Mouse (Mus musculus): ENCODE measurements at regions not wholly inside any gene's neighbourhood (a gene's known extent, or its start where the extent isn't known, plus 50 kb on each side); places are given as distances from the start of the nearest gene placed in this dataset.

DNA sequence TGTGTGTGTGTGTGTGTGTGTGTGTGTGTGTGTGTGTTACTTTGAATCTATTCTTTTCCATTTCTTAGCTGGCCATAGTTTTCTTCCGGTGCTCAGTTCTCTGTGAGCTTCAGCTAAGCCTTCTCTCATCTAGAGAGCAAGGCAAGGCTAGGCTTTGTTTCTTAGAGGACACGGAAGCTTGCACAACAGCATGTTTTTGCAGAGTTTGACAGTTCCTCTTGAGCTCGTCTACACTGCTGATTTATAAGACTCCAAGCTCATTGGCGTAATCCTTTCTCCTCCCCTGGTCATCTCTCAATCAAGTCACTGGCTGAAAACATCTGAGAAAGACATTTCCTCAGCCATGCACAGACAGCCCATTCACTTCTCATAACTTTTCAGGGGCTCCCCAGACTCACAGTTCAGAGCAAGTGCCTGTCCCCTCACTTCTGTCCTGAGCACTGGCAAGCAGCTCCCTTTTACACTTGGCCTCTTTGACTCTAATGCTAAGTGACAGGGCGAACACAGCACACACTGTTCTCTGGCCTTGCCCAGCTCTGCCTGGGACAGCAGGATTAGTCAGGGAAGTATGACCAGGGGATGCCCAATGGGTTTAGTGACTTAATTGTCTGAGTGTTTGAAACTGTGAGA is 362.3 kb upstream of the Npvf start:
- DNase-seq, result no peak

DNA sequence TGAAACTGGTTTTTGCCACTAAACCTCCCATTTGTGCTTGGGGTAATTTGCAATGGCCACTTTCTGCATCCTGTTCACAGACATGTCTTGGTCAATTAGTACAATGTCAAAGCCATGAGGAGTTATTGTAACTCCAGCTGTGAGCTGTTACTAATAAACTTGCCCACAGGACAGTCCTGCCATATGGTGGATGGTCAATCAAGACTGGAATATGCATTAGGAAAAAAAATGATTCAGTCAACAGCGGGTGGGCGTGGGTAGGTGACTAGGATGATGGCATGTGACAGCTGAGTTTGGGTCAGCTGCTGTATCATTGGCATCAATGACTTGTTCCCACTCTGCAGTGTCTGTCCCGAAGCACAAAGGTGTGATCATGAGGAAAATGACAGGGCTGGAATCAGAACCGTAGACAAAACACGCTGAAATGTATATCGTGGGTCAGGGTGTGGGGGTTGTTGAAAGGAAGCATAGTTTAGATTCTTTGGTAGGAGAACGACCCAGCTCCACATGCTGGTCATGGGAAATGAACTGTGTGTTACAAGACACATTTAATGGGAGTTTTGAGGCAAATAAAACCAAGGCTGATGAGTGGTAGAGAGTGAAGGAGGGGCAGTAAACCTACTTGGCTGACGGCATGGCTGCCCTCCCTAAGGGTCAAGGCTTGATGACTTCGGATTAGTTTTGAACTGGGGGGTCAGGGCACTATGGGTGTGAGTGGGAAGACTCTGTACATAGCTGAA is 363.2 kb upstream of the Npvf start:
- no peak for DNase-seq

DNA sequence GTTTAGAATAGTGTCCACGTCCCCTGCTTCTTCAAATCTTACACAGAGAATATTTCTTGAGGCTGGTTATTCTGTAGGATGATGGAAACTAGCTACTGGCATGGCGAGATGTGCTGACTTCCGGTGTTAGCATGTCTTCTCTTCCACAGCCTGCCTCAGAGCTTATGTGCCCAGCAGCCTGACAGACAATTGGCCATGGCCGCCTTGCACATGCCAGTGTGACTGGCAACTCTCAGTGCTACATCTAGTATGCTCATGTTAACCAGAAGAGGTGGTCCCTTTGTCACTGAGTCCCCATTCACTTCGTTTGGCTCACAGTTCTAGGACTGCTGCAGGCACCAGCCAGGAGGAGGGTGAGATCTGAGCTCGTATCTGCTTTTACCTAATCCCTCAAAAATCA is 367.0 kb upstream of the Npvf start:
- no peak for DNase-seq

DNA sequence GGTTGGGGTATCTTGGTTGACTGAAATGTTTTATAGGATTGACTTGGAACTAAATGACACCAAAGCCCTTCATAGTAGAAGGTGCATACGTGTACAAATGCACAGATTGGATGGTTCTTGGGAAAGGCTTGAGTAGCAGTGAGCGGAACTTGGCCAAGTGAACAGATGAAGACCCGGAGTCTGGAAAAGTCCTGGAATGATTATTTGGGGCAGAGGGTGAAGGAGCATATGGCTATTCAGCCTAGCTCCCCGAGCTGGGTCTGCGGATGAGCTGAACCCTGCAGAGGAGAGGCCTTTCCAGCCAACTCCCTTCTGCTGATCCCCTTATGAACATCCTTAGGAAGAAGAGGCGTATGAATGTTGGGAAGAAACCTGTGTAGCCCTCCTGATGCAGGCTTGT is 369.1 kb upstream of the Npvf start:
- DNase-seq, result no peak

DNA sequence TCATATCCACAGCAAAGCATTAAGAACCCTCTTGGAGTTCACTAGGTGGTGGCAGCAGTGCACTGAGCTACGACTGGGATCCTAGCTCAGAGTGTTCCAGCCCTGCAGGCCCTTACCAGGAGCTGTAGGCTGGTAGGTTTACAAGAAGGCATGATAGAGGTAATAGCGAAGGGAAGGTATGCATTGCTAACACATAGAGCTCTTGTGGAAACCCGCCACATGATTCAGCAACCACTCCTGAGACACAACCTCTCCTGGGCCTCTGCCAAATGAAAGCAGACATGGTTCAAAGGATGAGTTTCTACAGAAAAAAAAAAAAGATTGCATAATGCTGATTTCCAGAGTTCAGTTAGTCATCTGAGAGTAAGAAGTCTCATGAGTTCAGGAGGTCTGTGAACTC is 370.5 kb upstream of the Npvf start:
- no peak for DNase-seq

DNA sequence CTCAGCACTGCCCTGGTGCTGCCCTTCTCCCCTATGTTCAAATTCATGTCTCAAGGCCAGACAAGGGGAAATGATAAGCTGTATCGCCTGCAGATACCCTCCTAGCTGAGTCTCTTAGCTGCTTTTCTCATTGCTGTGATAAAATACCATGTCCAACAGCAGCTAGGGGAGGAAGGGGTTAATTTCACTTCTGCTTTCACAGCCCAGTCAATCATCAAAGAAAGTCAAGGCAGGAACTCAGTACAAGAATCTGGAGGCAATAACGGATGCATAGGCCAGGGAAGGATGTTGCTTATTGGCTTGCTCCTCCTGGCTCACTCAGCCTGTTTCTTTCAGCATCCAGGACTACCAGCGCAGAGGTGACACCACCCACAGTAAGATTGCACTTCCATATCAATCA is 371.2 kb upstream of the Npvf start:
- no peak for DNase-seq

DNA sequence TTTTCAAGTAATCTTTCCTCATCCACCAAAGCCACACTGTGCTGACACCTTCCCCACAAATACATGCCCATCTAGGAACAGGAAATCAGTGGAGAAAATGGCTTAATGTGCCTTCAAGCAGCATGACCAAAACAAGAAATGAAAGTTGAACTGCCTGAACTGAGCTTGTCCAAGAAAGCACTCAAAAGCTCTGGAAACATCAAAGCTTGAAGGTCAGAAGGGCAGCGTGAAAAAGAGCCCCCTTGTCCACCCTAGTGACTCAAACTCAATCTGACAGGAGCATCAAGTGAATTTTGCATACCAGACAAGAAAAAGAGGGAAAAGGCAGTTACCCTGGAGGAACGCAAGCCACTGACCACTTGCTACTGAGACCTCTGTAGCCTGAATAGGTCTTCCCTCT is 373.1 kb upstream of the Npvf start:
- DNase-seq, result no peak

DNA sequence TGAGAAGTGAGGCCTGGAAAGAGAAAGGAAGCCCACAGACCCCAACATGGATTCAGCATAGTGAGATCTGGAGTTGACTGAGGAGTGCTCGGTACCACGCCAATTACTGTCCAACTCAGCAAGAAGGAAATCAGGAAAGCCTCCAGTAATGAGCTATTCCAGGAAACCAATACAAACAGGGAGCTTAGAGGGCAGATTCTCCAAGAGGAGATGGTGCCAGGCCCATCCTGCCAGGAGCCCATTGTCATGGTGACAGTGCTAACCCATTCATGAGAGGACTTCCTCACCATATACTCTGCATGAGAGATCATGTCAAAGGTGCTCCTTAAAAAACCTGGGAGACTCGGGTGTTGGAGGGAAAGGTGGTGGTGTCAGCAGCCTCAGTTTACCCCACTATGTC is 375.3 kb upstream of the Npvf start:
- no peak for DNase-seq

DNA sequence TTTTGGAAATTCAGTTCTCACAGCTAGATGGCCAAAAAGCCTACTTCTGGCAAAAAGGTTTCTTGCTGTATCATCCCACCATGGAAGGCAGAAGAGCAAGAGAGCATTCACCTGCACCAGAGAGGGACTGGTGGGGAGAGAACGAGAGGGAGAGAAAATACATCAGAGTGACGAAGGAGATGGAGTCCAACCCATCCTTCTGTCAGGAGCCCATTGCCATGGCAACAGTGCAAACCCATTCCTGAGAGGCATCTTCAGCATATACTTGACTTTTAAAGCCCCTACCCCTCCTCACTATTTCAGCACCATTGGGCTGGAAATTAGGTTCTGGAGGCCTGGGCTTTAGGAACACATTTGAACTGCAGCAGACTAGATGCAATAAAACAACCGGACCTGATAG is 375.7 kb upstream of the Npvf start:
- DNase-seq, result no peak

DNA sequence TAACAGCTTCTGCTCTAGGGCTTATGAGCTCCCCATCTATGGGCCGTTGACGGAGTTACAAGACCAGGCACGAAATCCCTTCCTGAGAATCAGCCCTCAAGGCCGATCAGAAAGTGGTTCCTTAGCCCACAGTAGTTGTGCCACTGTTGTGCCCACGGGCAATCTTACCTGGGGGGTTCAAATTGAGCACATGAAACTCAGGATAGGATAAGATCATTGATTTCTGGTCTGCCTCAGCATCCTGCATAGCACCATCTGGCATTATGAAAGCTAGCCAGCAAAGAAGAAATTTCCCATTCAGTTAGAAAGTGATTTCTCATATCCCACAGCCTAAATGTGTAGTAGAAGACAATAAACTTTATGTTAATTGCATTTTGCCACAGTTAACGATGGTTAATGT is 379.6 kb upstream of the Npvf start:
- no peak for DNase-seq

DNA sequence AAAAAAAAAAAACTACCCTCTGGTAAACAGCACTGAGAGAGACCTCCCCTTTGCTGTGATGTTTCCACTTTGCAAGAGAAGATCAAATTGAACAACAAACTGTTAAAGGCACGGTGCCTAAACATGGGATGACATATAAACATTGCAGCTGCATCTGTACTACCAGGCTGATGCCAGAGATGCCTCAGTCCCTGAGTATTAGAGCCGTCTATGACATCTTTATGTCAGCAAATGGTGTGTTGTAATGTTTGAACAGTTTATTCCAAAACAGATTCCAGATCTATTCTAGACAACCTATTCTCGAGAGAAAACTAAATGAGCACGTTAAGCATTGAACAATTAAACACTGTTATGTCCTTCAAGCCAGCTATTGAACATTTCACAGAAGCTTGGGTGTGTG is 381.8 kb upstream of the Npvf start:
- DNase-seq, result no peak

DNA sequence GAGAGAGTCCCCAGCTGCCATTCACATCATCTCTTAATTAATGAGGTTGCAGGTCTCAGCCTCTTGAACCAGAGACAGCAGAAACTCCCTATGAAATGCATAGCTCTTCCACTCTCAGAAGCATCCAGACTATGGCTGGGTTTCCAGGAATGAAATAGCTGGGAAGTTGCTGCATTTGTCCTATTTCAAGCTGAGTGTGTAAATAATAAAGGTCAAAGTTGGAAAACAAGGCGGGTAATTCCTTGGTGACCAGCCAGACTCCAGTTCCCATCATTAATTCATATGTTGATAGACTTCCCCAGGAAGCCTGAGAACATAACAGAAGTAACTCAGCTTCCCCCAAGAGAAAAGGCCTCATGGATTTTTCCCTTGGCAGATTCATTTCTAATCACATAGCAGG is 382.3 kb upstream of the Npvf start:
- DNase-seq, result no peak

DNA sequence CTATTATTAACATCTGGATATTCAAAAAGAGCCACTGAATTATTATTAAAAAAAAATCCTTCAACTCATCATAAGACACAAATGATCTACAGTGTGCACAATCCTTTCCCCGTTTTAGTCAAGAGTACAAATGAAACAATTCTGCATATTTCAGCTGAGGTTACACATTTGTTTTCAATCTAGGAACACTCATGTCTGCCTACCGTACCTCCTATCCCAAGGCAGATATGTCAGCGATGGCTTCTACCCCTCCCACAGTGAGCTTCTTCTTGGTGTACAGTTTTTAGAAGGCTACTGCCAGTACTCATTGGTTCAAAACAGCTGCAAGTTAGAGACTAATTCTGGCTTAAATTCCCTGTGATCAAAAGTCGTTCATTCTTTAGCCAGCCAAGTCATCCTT is 382.7 kb upstream of the Npvf start:
- DNase-seq, result no peak

DNA sequence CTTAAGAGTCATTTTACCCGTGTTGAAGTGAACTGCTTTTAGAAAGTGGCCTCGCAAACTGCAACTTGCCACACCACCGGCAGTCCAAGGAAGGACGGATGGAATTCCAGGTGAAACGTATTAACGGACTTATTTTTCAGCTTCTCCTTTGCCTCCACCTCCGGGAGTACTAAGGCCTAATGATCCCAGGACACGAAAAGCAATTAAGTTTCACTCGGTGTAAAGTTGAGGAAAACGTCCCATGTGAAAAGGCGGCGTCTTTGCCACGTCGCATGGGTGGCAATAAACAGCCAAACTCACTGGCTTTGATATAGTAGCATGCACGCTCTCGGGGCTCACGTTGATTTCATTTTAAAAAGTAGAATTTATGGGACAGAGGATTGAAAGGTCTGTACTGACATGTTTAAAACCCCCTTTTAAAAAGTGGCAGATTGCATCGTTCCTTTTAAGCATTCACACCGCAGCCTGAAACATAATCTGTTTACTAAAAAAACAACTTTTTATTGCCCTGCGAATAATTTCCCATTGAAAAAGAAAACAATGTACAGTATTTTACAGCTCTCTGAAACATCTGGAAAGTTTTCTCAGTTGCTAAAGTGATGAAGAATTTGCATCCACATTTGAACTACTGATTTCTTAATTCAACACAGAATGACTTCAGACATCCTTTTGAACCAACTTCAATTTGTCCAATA is 385.4 kb upstream of the Npvf start:
- DNase-seq, result no peak

DNA sequence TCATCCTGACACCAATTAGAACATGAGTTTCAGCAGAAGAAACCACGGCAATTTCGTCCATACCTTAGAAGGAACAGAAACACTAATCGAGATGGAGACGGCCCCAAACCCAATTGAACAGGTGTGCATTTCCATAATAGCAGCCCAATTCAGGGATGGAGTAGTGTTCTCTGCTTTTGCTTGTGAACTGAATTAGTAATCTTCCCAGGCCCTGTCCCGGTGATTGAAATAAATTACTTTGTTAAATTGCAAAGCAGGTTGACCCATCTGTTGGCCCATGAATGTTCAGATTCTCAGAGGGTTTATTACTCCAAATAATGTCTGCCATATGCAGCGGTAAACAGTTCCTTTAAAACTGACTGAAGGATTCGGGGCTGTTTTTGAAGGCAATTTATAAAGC is 388.5 kb upstream of the Nfe2l3 start:
- DNase-seq, result no peak

DNA sequence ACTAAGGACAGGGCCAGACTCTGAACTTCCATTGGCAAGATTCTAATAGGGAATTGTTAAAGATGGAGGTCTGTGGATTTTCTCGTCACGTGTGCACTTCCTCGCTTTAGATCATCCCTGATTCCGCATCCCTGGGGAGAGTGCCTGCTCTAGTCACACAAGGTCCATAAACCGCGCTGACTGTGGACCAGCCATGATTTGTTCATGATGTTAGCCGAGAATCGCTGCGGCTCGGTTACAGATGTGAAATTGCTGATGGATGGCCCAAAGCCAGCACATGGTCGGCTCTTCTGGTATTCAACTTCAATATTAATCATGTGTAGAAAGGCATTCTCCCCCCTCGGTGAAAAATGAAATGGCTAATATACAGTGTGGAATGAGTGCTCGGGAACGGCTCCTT is 387.6 kb upstream of the Nfe2l3 start:
- DNase-seq, result no peak

DNA sequence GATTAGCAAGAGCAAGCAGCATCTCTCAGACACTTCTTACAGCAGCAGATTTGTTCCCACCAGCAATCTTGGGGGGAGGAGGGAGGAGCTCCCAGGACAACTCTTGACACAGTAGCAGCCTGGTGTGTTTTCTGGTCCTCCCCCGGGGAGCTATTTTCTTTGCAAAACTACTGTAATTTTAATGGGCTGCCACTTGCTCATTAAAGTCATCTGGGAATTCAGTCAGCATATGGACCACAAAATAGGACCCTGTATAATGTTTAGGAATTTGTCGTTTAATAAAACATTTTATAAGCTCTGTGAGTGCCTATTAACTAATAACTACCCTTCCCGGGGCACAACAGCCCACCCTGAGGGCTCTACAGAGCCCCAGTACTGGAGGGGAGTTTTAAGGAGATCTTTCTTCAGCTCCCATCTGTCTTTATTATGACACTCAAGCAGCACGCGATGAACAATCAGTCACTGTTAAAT is 380.0 kb upstream of the Nfe2l3 start:
- DNase-seq, result no peak

DNA sequence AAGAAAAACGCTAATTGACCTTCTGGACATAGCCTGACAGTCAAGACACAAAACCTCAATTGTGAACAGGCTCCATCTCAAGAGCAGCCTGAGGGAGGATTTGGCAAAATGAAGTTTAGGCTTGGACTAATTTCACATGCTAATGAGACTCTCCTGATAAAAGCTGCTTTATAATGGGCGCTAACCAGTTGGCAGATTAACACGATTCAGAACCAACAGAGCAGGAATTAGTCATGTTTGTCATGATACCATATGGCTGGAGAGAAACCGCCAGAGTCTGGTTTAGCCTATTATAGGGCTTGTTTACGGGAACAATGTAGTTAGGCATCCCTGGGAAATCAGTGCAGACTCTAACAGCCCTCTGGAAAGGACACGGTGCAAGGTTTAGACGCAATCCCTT is 375.2 kb upstream of the Nfe2l3 start:
- no peak for DNase-seq

DNA sequence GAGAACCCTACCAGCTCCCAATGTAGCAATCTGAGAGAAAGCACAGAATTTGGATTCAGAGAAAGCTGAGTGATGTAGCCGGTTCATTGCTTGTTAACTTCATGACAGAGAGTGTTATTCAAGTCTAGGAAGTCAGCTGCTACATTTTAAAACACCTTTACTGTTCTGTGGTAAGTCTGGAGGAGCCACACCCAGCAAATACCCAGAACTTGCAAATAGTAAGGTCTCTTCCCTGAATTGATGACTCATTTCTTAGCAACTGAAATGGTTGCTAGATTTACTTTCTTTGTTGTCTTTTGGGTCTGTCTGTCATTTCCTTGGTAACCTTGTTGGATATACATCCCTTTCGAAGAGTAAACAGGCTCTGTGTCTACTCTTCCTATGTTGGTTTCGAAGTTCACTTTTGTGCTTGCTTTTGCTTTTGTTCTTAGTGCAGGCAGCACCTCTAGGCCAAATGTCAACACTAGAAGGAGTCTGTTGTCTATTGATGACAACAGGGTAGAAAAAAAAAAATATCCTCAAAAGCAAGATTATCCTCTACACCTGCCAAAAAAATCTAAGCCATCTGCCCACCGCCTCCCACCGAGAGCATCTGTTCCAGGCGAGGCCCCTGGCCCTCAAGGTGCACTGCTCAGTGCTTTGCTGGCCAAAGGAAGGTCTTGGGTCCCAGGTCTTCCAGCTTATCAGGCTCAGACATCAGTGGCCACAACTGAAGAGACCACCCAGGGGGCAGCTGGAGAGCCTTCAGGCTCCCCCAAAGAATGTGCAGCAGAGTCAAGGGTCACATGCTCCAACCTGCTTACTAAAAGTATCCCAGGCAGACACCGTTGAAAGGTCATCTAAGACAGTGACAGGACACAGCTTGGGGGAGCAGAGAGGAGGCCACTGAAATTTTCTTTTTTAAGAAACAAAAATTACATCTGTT is 372.3 kb upstream of the Nfe2l3 start:
- DNase-seq, result no peak

DNA sequence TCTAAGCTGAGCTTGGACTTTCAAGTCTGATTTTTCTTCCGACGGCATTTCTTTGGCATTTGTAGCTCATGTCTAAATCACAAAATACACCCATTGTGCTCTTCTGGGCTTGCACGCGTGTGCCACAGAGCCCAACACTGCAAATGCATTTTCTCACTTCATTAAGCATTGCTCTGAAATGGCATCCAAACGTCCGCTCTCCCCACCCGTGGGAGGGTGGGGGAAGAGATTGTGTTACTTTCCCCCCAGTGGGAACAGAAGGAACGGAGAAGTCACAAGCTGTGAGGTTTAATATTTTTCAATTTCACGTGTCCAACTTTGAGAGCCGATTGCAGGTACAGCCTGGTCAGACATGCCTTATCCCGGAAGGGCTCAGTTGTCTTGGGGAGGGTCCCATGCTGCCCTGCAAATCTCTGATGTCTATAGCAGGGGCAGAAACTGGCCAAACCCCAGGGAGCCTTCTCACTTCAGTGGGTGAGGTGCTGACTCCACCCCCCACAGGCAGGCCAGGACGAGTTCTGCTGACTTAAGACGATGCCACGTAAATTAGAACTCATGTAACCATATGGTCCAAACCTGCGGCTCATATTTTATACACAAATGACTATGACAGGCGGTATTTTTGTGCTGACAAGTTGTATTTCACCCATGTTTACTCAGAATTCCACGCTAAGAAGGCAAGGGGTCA is 371.5 kb upstream of the Nfe2l3 start:
- DNase-seq, result no peak

DNA sequence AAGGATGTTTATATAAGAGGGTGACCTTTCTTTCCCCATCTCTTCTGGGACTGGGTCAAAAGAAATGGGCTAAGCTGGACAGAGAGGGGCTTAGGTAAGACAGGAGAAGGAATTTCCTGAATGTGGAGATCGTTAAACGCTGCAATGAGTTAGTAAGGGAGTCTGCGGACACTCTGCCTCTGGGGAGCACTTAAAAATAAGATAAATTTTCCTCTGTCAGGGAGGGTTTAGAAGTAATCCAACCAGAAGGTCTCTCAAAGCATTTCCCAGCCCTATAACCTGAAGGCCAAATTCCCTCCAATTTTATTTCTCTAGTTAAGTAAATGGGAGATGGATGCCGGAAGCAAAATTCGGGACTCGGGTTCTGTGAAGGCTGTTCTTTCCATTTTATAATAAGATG is 367.3 kb upstream of the Nfe2l3 start:
- no peak for DNase-seq

DNA sequence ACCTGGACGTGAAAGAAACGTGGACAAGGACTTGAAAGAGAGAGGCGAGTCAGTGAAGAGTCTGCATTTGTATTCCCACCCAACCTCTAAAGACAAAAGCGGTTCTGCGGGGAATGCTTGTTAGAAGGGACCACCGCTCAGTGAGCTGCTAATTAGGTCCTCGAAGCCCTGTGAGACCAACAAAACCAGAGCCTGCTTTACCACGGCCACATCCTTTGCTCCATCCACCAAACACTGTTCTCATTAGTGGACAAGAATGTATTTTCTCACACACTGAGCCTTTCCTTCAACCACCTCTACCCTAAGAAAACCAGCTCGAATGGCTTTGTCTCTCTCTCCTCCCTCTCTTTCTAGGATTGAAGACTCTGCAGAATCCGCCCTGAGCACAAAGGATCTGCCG is 365.1 kb upstream of the Nfe2l3 start:
- DNase-seq, result no peak

DNA sequence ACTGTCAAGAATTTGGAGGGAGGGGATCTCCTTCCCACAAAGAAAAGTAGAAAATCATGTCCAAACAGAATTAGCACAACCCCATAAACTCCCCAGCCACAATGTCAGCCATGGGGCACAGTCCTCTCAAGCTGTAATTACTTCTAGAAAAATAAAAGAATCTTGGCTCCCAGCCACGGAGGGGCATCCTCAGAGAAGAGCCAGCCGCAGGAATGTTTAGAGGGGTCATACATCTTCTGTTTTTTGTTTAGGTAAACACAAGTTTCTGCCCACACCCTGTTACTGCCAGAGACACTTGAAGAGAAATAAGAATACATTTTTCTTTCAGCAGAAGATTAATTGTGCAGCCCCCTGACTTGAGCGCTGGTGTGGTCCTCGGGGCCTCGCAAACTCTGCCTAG is 362.5 kb upstream of the Nfe2l3 start:
- DNase-seq, result no peak

Measured in cerebellum, adult 11-12 months (tissue).